Mouse (Mus musculus) CH12.LX (cell line): ENCODE results near the gene Irgc1. TPM values are rescaled to one million over a fixed set of nuclear protein-coding genes. Genes with fewer than 3 reads are reported as not detected.

Experiments used
- DNase-seq: peaks from one replicate; pipeline ENCODE4 v3.0.0-alpha.2; 2013; ENCODE audit errors: extremely low read depth
- H3K27ac ChIP-seq: 2 replicates; pipeline ENCODE4 v1.5.1; 2012; ENCODE audit warnings: low read depth, mild to moderate bottlenecking, control low read depth, moderate library complexity; ENCODE audit not compliant: insufficient read depth
- H3K27me3 ChIP-seq: replicated peaks from 2 replicates; pipeline ENCODE3; 2012; ENCODE audit warnings: inconsistent platforms
- H3K36me3 ChIP-seq, 2 experiments: replicated peaks in 1 of 2; 2 replicates each; pipeline versions ENCODE3 to v1.6.1; 2012; ENCODE audit warnings: inconsistent platforms in 1 of 2, low read length in 1 of 2, mild to moderate bottlenecking in 1 of 2, mixed read lengths in 1 of 2, moderate library complexity in 1 of 2; ENCODE audit not compliant: control insufficient read depth in 1 of 2, insufficient read depth in 1 of 2
- H3K4me1 ChIP-seq, 2 experiments: 2 replicates each; pipeline ENCODE4 v1.6.1; 2012; ENCODE audit warnings: inconsistent platforms in 1 of 2, moderate library complexity in 1 of 2; ENCODE audit not compliant: insufficient read depth in 2 of 2, control insufficient read depth in 1 of 2
- H3K4me2 ChIP-seq: 2 replicates; pipeline ENCODE4 v1.6.1; 2012; ENCODE audit warnings: low read depth, mild to moderate bottlenecking, control low read depth; ENCODE audit not compliant: poor library complexity, insufficient read depth, severe bottlenecking
- H3K4me3 ChIP-seq, 3 experiments: fragments of 150-350 bp in 1 of 3; sonication (generic) in 1 of 3; replicated peaks in 1 of 3; 2 replicates each; pipeline versions ENCODE3 to v1.5.1; 2011 to 2012; ENCODE audit warnings: low read depth in 2 of 3, low read length in 2 of 3, mild to moderate bottlenecking in 2 of 3, moderate library complexity in 2 of 3, control low read depth in 1 of 3, improper control_type of control experiment in 1 of 3, inconsistent platforms in 1 of 3, mixed read lengths in 1 of 3; ENCODE audit not compliant: poor library complexity in 1 of 3
- H3K79me2 ChIP-seq: replicated peaks from 2 replicates; pipeline ENCODE4 v1.6.1; 2012; ENCODE audit warnings: mild to moderate bottlenecking, moderate library complexity; ENCODE audit not compliant: control insufficient read depth, poor library complexity, insufficient read depth, severe bottlenecking; ENCODE audit errors: extremely low read depth
- H3K9ac ChIP-seq: 2 replicates; pipeline ENCODE4 v1.6.1; 2012; ENCODE audit warnings: low read depth, mild to moderate bottlenecking, control low read depth, moderate library complexity; ENCODE audit not compliant: insufficient read depth
- H3K9me3 ChIP-seq: replicated peaks from 2 replicates; pipeline ENCODE3; 2012; ENCODE audit warnings: low read length, inconsistent platforms, mixed read lengths
- BHLHE40 ChIP-seq: IDR thresholded peaks from 2 replicates; pipeline ENCODE4 v1.6.1; 2011; ENCODE audit warnings: mild to moderate bottlenecking, low read depth, low read length, improper control_type of control experiment
- CHD2 ChIP-seq: IDR thresholded peaks from 2 replicates; pipeline ENCODE4 v1.6.1; 2011; ENCODE audit warnings: low read length, improper control_type of control experiment
- E2F4 ChIP-seq: IDR thresholded peaks from 2 replicates; pipeline ENCODE4 v1.6.1; 2011; ENCODE audit warnings: low read depth, low read length, improper control_type of control experiment; ENCODE audit not compliant: insufficient replicate concordance
- EP300 ChIP-seq: IDR thresholded peaks from 2 replicates; pipeline ENCODE4 v1.6.1; 2011; ENCODE audit warnings: low read length, improper control_type of control experiment
- ETS1 ChIP-seq: conservative IDR thresholded peaks from 2 replicates; pipeline ENCODE4 v1.6.1; 2012; ENCODE audit warnings: low read depth, mild to moderate bottlenecking, inconsistent platforms, low read length, improper control_type of control experiment, moderate library complexity
- KAT2A ChIP-seq: IDR thresholded peaks from 2 replicates; pipeline ENCODE4 v1.6.1; 2012; ENCODE audit warnings: low read length, improper control_type of control experiment, inconsistent platforms; ENCODE audit not compliant: insufficient replicate concordance
- MAFK ChIP-seq: IDR thresholded peaks from 2 replicates; pipeline ENCODE4 v1.6.1; 2011; ENCODE audit warnings: low read length, improper control_type of control experiment; ENCODE audit not compliant: insufficient replicate concordance
- MAX ChIP-seq: IDR thresholded peaks from 2 replicates; pipeline ENCODE4 v1.6.1; 2011; ENCODE audit warnings: low read length, improper control_type of control experiment
- MAZ ChIP-seq: IDR thresholded peaks from 2 replicates; pipeline ENCODE4 v1.6.1; 2012; ENCODE audit warnings: low read depth, mild to moderate bottlenecking, inconsistent platforms, low read length, improper control_type of control experiment, moderate library complexity
- MEF2A ChIP-seq: IDR thresholded peaks from 2 replicates; pipeline ENCODE4 v1.6.1; 2014; ENCODE audit warnings: low read depth, mild to moderate bottlenecking, inconsistent platforms, low read length, improper control_type of control experiment, borderline replicate concordance
- MYC ChIP-seq: IDR thresholded peaks from 2 replicates; pipeline ENCODE4 v1.6.1; 2011; ENCODE audit warnings: low read depth, mild to moderate bottlenecking, improper control_type of control experiment, low read length
- PAX5 ChIP-seq: IDR thresholded peaks from 2 replicates; pipeline ENCODE4 v1.6.1; 2012; ENCODE audit warnings: low read length, inconsistent platforms, mixed read lengths
- RAD21 ChIP-seq: IDR thresholded peaks from 2 replicates; pipeline ENCODE4 v1.6.1; 2011; ENCODE audit warnings: low read depth, mild to moderate bottlenecking, low read length, improper control_type of control experiment, moderate library complexity
- RCOR1 ChIP-seq: conservative IDR thresholded peaks from 2 replicates; pipeline ENCODE4 v1.6.1; 2012; ENCODE audit warnings: low read depth, mild to moderate bottlenecking, inconsistent platforms, low read length, improper control_type of control experiment
- TCF12 ChIP-seq: IDR thresholded peaks from 2 replicates; pipeline ENCODE4 v1.6.1; 2014; ENCODE audit warnings: low read depth, mild to moderate bottlenecking, inconsistent platforms, low read length, improper control_type of control experiment
- UBTF ChIP-seq: IDR thresholded peaks from 2 replicates; pipeline ENCODE4 v1.6.1; 2012; ENCODE audit warnings: low read depth, mild to moderate bottlenecking, inconsistent platforms, low read length, improper control_type of control experiment, moderate library complexity
- USF1 ChIP-seq: IDR thresholded peaks from 2 replicates; pipeline ENCODE4 v1.6.1; 2014; ENCODE audit warnings: low read depth, mild to moderate bottlenecking, inconsistent platforms, low read length, improper control_type of control experiment
- ZNF384 ChIP-seq: IDR thresholded peaks from 2 replicates; pipeline ENCODE4 v1.6.1; 2012; ENCODE audit warnings: low read depth, low read length, improper control_type of control experiment, inconsistent platforms
- dilution Hi-C: fragments of 300-500 bp; cut with MboI; formaldehyde crosslinking; loops from 2 replicates; pipeline ENCODE4 v1.14.3; 2020; ENCODE audit warnings: low sequenced_read_pairs; ENCODE audit not compliant: extremely low pct_unique_long_range_greater_than_20kb, extremely low pct_ligation_motif_present
- in situ Hi-C: fragments of 300-500 bp; cut with MboI; formaldehyde crosslinking; loops from 3 replicates; pipeline ENCODE4 v1.14.3; 2019; ENCODE audit warnings: low sequenced_read_pairs, low pct_ligation_motif_present, low pct_unique_long_range_greater_than_20kb, mixed read lengths
- polyA plus RNA-seq: library from polyadenylated mRNA; unstranded; fragments of >175 nt; gene quantifications from 2 replicates; pipeline ENCODE4 v1.2.1, GENCODE M21; 2012; ENCODE audit warnings: low read depth; ENCODE audit not compliant: insufficient read length
- total RNA-seq, 2 experiments: library from RNA; depleted of rRNA; stranded (reverse); fragments of 300-350 nt in 1 of 2; fragments of >200 nt in 1 of 2; gene quantifications; 2 replicates each; pipeline ENCODE4 v1.2.3; 2012 to 2014

Gene Irgc1
- total and polyA plus RNA-seq, 3 experiments: not detected

- TF ChIP-seq ETS1: no peak
- TF ChIP-seq MAX: no peak
- TF ChIP-seq CHD2: no peak
- TF ChIP-seq MAZ: no peak
- TF ChIP-seq BHLHE40: no peak
- TF ChIP-seq E2F4: no peak
- no peak for TF ChIP-seq RAD21
- TF ChIP-seq UBTF: no peak
- no peak for TF ChIP-seq USF1
- no peak for TF ChIP-seq RCOR1
- no peak for TF ChIP-seq MYC
- TF ChIP-seq TCF12: no peak
- TF ChIP-seq ZNF384: no peak
- no peak for TF ChIP-seq MEF2A
- TF ChIP-seq PAX5: no peak
- no peak for TF ChIP-seq EP300
- TF ChIP-seq KAT2A: no peak
- in situ Hi-C loops (loop anchor here (10.0 kb wide), 1 partner anchor 178 kb away; no protein-coding TSS in a partner anchor), dilution Hi-C loops (no loop called here)
- H3K9ac ChIP-seq: no peak overlapping the region
- no peaks in the 10 kb centered on the region for H3K79me2 ChIP-seq
- DNase-seq: no peak
- H3K4me2 ChIP-seq: no peak overlapping the region
- peaks cover 48% of the 10 kb centered on the region for H3K27me3 ChIP-seq
- no peaks in the 10 kb centered on the region for H3K36me3 ChIP-seq
- peaks cover 26% of the 10 kb centered on the region for H3K9me3 ChIP-seq
- no peak overlapping the region for H3K4me3 ChIP-seq
- peaks cover 7 to 9% of the 10 kb centered on the region in 2 experiments for H3K4me1 ChIP-seq
- no peak overlapping the region for H3K27ac ChIP-seq
Observed at GRCm38 (mm10) chr7:24476856-24477255, 24.8 kb upstream of the Irgc1 start.

- Histone ChIP-seq H3K27ac (no peak overlapping the region), H3K4me3 (no peak overlapping the region), H3K27me3 (peaks cover 47% of the 10 kb centered on the region), H3K79me2 (no peaks in the 10 kb centered on the region), H3K4me1 (peaks cover 3 to 5% of the 10 kb centered on the region in 2 experiments), H3K9me3 (peaks cover 23% of the 10 kb centered on the region), H3K4me2 (no peak overlapping the region), H3K36me3 (no peaks in the 10 kb centered on the region), H3K9ac (no peak overlapping the region)
- dilution Hi-C loops (no loop called here), in situ Hi-C loops (loop anchor here (10.0 kb wide), 1 partner anchor 178 kb away; no protein-coding TSS in a partner anchor)
- TF ChIP-seq MAFK (0 out of 2 replicates have a peak, but pooled peaks have one; percentile 44), RAD21 (no peak)
- no peak for DNase-seq
Observed at GRCm38 (mm10) chr7:24476338-24476737, 24.2 kb upstream of the Irgc1 start.
